Mouse (Mus musculus): ENCODE measurements around the gene Mab21l1. TPM values are rescaled to one million over a fixed set of nuclear protein-coding genes. Genes with fewer than 3 reads are reported as not detected.

Mab21l1 gene
- polyA plus RNA-seq, 1 experiment from 2014 or later, result not detected

DNA sequence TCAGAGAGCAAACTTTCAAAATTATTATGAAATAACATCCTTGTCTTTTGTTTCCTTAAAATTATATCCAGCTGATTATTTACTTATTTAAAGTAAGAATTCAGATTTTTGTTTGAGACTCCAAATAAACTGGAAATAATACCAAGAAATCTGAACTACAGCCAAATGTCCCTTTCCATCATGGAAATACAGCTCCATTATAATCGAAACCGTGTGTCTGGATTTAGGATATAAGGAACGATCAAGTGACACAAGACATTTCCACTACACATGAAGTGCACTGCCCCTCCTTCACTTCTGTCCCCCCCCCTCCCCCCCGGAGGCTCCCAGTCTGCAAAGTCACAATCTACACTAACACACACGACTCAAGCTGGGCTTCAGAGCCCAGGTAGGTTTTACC lies 33.8 kb downstream of the Mab21l1 start:
- H3K4me3 ChIP-seq (ENCODE audit: low read depth, low read length), result no peak overlapping the region
- H3K27ac ChIP-seq (ENCODE audit: low read depth), result no peak overlapping the region
- no peak overlapping the region for H3K9ac ChIP-seq (replicated peaks)
- no peaks in the 10 kb centered on the region for H3K4me1 ChIP-seq (ENCODE audit: insufficient read depth)
- DNase-seq (no peak), ATAC-seq (no peak)
- TF ChIP-seq CTCF (IDR thresholded peaks at IDR 0.05; ENCODE audit: low read depth) (no peak), EP300 (IDR thresholded peaks at IDR 0.05; ENCODE audit: low read depth) (no peak)
- no peaks in the 10 kb centered on the region for H3K27me3 ChIP-seq (ENCODE audit: insufficient read depth, low read length)
- no peak overlapping the region for H3K4me2 ChIP-seq (ENCODE audit: low read depth, low read length)
- no peaks in the 10 kb centered on the region for H3K9me3 ChIP-seq (ENCODE audit: low read length)
- H3K36me3 ChIP-seq (replicated peaks; ENCODE audit: insufficient read depth, low read length), result no peaks in the 10 kb centered on the region
- 53% methylated on average over 5 of the region's 5 CpGs for WGBS (ENCODE audit: insufficient replicate concordance)

DNA sequence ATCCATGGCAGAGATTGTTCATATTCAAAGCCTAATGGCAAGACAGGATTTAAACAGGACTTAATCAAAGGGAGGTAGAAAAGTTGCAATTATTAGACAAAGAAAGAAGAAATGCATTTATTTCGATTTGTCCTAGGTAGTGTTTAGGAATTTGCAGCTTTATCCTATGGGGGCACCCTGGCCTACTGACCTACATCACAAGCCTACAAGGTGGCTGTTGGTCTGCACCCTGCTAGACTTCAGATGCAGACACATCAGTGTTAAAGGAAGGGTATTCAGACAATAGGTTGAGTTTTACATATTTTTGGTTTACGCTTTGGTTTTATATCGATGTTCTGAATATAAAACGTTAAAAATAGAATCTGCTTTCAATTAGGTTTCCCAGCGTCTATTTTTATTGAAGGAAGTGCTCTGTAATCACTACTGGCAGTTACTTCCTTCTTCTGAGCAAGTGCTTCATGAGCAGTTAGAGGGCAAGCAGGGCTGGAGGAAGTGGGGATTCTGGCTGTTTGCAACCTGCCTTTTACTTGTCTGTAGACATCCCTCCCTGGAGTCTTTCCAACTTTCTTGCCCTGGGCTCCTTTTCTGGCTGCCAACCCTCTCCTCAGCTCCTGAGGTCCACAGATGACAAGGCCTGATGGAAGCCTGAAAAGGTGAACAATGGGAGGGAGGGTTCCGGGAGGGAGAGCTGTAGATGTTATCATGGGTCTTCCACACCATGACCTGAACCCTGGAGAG lies 34.5 kb downstream of the Mab21l1 start:
- TF ChIP-seq CTCF (IDR thresholded peaks at IDR 0.05; ENCODE audit: low read depth) (no peak), EP300 (IDR thresholded peaks at IDR 0.05; ENCODE audit: low read depth) (no peak)
- no peak overlapping the region for H3K9ac ChIP-seq (replicated peaks)
- 31% methylated on average over 6 of the region's 6 CpGs for WGBS (ENCODE audit: insufficient replicate concordance)
- H3K27ac ChIP-seq (ENCODE audit: low read depth), result no peak overlapping the region
- H3K36me3 ChIP-seq (replicated peaks; ENCODE audit: insufficient read depth, low read length), result no peaks in the 10 kb centered on the region
- H3K4me3 ChIP-seq (ENCODE audit: low read depth, low read length), result no peak overlapping the region
- H3K4me2 ChIP-seq (ENCODE audit: low read depth, low read length), result no peak overlapping the region
- no peaks in the 10 kb centered on the region for H3K9me3 ChIP-seq (ENCODE audit: low read length)
- no peaks in the 10 kb centered on the region for H3K27me3 ChIP-seq (ENCODE audit: insufficient read depth, low read length)
- no peak for DNase-seq
- no peaks in the 10 kb centered on the region for H3K4me1 ChIP-seq (ENCODE audit: insufficient read depth)
- no peak for ATAC-seq

DNA sequence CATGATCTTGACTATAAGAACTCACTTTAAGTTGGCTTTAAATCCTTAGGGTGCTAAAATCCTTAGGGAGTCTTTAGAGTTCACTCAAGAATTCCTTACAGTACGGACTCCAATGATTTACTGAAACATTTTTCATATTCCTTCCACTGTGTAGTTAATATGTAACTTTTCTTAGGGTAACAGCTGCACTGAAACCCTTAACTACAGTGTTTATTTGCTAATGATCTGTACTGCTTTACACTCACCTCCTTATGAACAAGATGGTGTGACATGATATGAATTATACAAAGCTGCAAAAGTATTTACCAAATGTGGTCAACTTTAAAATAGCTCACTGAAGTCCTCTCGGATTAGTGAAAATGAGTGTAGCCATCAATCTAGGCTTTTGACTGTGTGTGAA lies 35.8 kb downstream of the Mab21l1 start:
- Histone ChIP-seq H3K9me3 (ENCODE audit: low read length) (no peaks in the 10 kb centered on the region), H3K4me3 (ENCODE audit: low read depth, low read length) (no peak overlapping the region), H3K4me2 (ENCODE audit: low read depth, low read length) (no peak overlapping the region), H3K27ac (ENCODE audit: low read depth) (no peak overlapping the region), H3K4me1 (ENCODE audit: insufficient read depth) (no peaks in the 10 kb centered on the region), H3K9ac (replicated peaks) (no peak overlapping the region), H3K36me3 (replicated peaks; ENCODE audit: insufficient read depth, low read length) (no peaks in the 10 kb centered on the region), H3K27me3 (ENCODE audit: insufficient read depth, low read length) (no peaks in the 10 kb centered on the region)
- WGBS (ENCODE audit: insufficient replicate concordance), result 72% methylated on average over 2 of the region's 2 CpGs
- ATAC-seq (no peak), DNase-seq (no peak)
- TF ChIP-seq EP300 (IDR thresholded peaks at IDR 0.05; ENCODE audit: low read depth), result no peak
- TF ChIP-seq CTCF (IDR thresholded peaks at IDR 0.05; ENCODE audit: low read depth), result no peak

DNA sequence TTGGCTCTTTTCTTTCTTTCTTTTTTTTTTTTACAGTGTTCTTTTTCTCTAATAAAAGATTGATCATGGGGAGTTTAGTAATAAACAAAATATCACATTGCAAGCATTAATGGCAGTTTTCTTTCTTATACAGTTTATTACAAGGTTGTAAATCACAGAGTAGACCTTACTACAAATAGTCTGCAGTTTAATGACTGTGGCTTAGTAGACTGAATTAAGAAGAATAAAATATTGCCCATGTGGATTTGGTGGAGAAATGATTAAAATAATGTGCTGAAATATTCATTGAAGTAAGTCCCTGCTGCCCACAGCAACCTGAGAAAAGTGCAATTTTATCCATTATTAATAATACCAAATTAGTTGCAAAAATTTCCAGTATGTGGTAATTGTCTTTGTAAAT lies 37.3 kb downstream of the Mab21l1 start:
- no peak overlapping the region for H3K4me3 ChIP-seq (ENCODE audit: low read depth, low read length)
- no peak overlapping the region for H3K9ac ChIP-seq (replicated peaks)
- H3K27me3 ChIP-seq (ENCODE audit: insufficient read depth, low read length), result no peaks in the 10 kb centered on the region
- H3K27ac ChIP-seq (ENCODE audit: low read depth), result no peak overlapping the region
- H3K9me3 ChIP-seq (ENCODE audit: low read length), result no peaks in the 10 kb centered on the region
- H3K4me2 ChIP-seq (ENCODE audit: low read depth, low read length), result no peak overlapping the region
- no peaks in the 10 kb centered on the region for H3K4me1 ChIP-seq (ENCODE audit: insufficient read depth)
- no peaks in the 10 kb centered on the region for H3K36me3 ChIP-seq (replicated peaks; ENCODE audit: insufficient read depth, low read length)
- TF ChIP-seq CTCF (IDR thresholded peaks at IDR 0.05; ENCODE audit: low read depth) (no peak), EP300 (IDR thresholded peaks at IDR 0.05; ENCODE audit: low read depth) (no peak)
- ATAC-seq (no peak), DNase-seq (no peak)

DNA sequence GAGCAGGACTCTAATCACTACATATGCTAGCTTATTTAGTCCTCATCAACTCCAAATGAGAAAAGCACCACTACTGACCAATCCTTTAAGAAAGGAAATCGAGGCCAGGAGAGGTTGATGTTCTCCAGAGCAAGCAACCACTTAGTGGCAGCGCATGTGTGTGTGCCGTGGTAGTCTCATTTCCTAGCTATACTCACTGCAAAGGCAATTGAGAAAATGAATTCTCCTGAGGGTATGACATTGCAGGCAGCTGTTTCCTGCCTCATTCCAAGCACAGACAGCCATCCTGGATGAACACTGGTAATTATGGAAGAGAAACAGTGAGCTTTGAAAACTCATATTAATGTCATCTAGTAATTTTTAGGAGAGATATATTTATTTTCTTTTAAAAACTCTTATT lies 42.6 kb downstream of the Mab21l1 start:
- Histone ChIP-seq H3K4me1 (ENCODE audit: insufficient read depth) (peaks cover 3% of the 10 kb centered on the region; the same call in 1 of the 2 replicates), H3K4me3 (ENCODE audit: low read depth, low read length) (no peak overlapping the region), H3K9me3 (ENCODE audit: low read length) (no peaks in the 10 kb centered on the region), H3K36me3 (replicated peaks; ENCODE audit: insufficient read depth, low read length) (no peaks in the 10 kb centered on the region), H3K27ac (ENCODE audit: low read depth) (no peak overlapping the region), H3K4me2 (ENCODE audit: low read depth, low read length) (no peak overlapping the region), H3K9ac (replicated peaks) (no peak overlapping the region), H3K27me3 (ENCODE audit: insufficient read depth, low read length) (no peaks in the 10 kb centered on the region)
- TF ChIP-seq EP300 (IDR thresholded peaks at IDR 0.05; ENCODE audit: low read depth) (no peak), CTCF (IDR thresholded peaks at IDR 0.05; ENCODE audit: low read depth) (no peak)
- ATAC-seq (no peak), DNase-seq (no peak)
- 53% methylated on average over 3 of the region's 3 CpGs for WGBS (ENCODE audit: insufficient replicate concordance)

DNA sequence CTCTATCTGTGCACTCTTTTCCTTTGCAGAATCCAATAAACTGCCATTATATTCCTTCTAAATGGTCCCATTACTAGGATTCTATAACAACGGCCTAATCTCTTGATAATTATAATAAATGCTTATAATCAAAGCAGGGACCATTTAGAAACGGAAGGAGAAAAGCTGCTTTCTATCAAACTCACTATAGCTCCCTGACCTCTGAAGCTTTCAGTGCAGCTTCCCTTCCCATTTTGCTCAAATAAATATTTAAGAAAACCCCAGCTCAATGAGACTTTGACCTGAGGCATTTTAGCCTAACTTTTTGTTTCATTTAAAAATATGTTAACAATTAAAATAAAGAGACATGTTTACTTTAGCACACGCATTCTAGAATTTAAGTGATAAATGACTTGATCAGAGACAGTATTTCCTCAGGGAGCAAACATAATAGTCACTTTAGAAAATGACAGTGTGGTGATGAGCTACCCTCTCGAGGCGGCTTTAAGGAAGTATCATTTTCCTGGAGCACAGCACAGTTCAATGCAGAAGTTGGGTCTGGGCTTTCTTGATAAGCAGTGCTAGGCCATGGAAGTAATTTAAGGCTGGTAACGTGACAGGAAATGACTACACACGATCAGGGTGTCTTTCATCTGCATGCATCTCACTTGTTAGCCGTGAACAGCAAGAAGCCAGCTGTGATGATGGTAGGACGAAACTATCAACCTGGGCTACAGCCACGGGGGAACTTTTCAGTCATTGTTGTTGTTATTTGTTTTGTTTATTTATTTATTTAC lies 46.4 kb downstream of the Mab21l1 start:
- H3K9ac ChIP-seq (replicated peaks), result no peak overlapping the region
- 32% methylated on average over 10 of the region's 10 CpGs for WGBS (ENCODE audit: insufficient replicate concordance)
- no peak overlapping the region for H3K4me3 ChIP-seq (ENCODE audit: low read depth, low read length)
- ATAC-seq (peak; percentile 35), DNase-seq (no peak)
- no peaks in the 10 kb centered on the region for H3K27me3 ChIP-seq (ENCODE audit: insufficient read depth, low read length)
- TF ChIP-seq EP300 (IDR thresholded peaks at IDR 0.05; ENCODE audit: low read depth), result no peak
- no peak for TF ChIP-seq CTCF (IDR thresholded peaks at IDR 0.05; ENCODE audit: low read depth)
- no peaks in the 10 kb centered on the region for H3K9me3 ChIP-seq (ENCODE audit: low read length)
- H3K4me1 ChIP-seq (ENCODE audit: insufficient read depth), result peaks cover 3% of the 10 kb centered on the region; the same call in 1 of the 2 replicates
- H3K4me2 ChIP-seq (ENCODE audit: low read depth, low read length), result no peak overlapping the region
- no peaks in the 10 kb centered on the region for H3K36me3 ChIP-seq (replicated peaks; ENCODE audit: insufficient read depth, low read length)
- H3K27ac ChIP-seq (ENCODE audit: low read depth), result no peak overlapping the region
